Mouse (Mus musculus): ENCODE measurements around the gene Relt.

DNA sequence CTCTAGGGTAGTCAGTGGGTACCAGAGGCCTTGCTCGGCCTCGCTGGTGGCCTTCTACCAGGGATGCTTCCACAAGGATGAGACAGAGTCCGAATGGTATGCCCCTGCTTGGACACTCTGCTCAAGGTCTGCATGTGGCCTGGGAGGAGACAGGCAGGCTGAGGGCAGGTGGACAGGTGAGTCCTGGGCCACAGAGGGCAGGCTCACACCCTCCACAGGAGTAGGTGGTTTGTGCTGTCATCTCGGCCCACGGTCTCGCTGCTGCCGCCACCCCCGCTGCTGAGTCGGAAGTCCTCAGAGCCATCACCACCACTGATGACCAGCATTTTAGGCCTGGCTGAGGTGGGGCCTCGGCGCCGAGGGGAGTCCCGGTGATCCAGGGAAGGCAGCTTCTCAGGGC, 10.0 kb upstream of the Relt start:
- TF ChIP-seq MAX (IDR thresholded peaks at IDR 0.05; ENCODE audit: low read length), result no peak
- TF ChIP-seq IRF4 (IDR thresholded peaks at IDR 0.05; ENCODE audit: low read depth, low read length), result no peak
- no peak for TF ChIP-seq CTCF (conservative IDR thresholded peaks at IDR 0.05 in 1 of 2, IDR thresholded peaks at IDR 0.05 in 1 of 2; ENCODE audit: low read depth in 2 of 2, low read length in 2 of 2)
- TF ChIP-seq EP300 (IDR thresholded peaks at IDR 0.05; ENCODE audit: low read length), result no peak
- TF ChIP-seq USF2 (conservative IDR thresholded peaks at IDR 0.05; ENCODE audit: low read depth, low read length), result no peak
- no peak for TF ChIP-seq ZNF384 (IDR thresholded peaks at IDR 0.05; ENCODE audit: low read depth, low read length)
- TF ChIP-seq MXI1 (IDR thresholded peaks at IDR 0.05; ENCODE audit: low read depth, low read length), result no peak
- no peak for TF ChIP-seq NELFE (IDR thresholded peaks at IDR 0.05; ENCODE audit: low read depth, low read length)
- TF ChIP-seq GABPA (IDR thresholded peaks at IDR 0.05; ENCODE audit: insufficient replicate concordance, low read depth, low read length), result no peak
- TF ChIP-seq ZMIZ1 (IDR thresholded peaks at IDR 0.05; ENCODE audit: low read depth, low read length), result no peak
- TF ChIP-seq POLR2A (IDR thresholded peaks at IDR 0.05; ENCODE audit: low read depth, low read length), result no peak
- no peak for TF ChIP-seq USF1 (IDR thresholded peaks at IDR 0.05; ENCODE audit: low read depth, low read length)

Data from CH12.LX (cell line).